Mouse (Mus musculus): ENCODE measurements around the gene Cd300a.

Cd300a gene

GRCm38 (mm10) chr11:114912847-114913246 lies 23.0 kb downstream of the Cd300a start:
- DNase-seq = peak; percentile 73

- DNase-seq = peak; percentile 27
These were observed 25.1 kb downstream of the Cd300a start for GRCm38 (mm10) chr11:114914978-114915377.

- peak; percentile 26 for DNase-seq
These were observed 27.3 kb downstream of the Cd300a start for GRCm38 (mm10) chr11:114917120-114917519.

- no peak for DNase-seq
These were observed 32.6 kb downstream of the Cd300a start for GRCm38 (mm10) chr11:114922439-114922838.

- peak; percentile 50 for DNase-seq
These were observed 34.1 kb downstream of the Cd300a start for GRCm38 (mm10) chr11:114923961-114924360.

- no peak for DNase-seq
These were observed 39.7 kb downstream of the Cd300a start for GRCm38 (mm10) chr11:114929581-114929980.

- DNase-seq = no peak
These were observed 41.2 kb downstream of the Cd300a start for GRCm38 (mm10) chr11:114931041-114931440.

- no peak for DNase-seq
These were observed 43.8 kb downstream of the Cd300a start for GRCm38 (mm10) chr11:114933591-114933990.

GRCm38 (mm10) chr11:114934144-114934543 lies 44.3 kb downstream of the Cd300a start, which contains the start of gene Cd300lb:
Gene Cd300lb (minus strand): TSS chr11:114934386.
- DNase-seq = no peak
